Mouse (Mus musculus): ENCODE results near the gene Ehf. TPM values are rescaled to one million over a fixed set of nuclear protein-coding genes. Genes with fewer than 3 reads are reported as not detected.

Ehf gene
- polyA plus RNA-seq, 1 experiment from 2014 or later: 32.2 TPM

GRCm38 (mm10) chr2:103325301-103326048 lies 22.4 kb upstream of the Ehf start:
- Histone ChIP-seq H3K36me3 (no peaks in the 10 kb centered on the region), H3K9ac (no peak overlapping the region), H3K4me1 (peaks cover 14% of the 10 kb centered on the region), H3K9me3 (no peaks in the 10 kb centered on the region), H3K4me2 (0 out of 2 replicates have a peak overlapping the region, but pooled peaks have one; percentile 15), H3K27ac (peak overlapping the region; percentile 86), H3K27me3 (replicated peaks) (no peaks in the 10 kb centered on the region), H3K4me3 (replicated peaks) (no peak overlapping the region)
- ATAC-seq (ENCODE audit: insufficient read depth, low FRiP score, low read depth): peak; percentile 88
- 58% methylated on average over 7 of the region's 7 CpGs for WGBS

GRCm38 (mm10) chr2:103324320-103324719 lies 21.2 kb upstream of the Ehf start:
- no peaks in the 10 kb centered on the region for H3K9me3 ChIP-seq
- no peaks in the 10 kb centered on the region for H3K27me3 ChIP-seq (replicated peaks)
- no peak overlapping the region for H3K9ac ChIP-seq
- no peak for ATAC-seq (ENCODE audit: insufficient read depth, low FRiP score, low read depth)
- H3K4me2 ChIP-seq: no peak overlapping the region
- peak overlapping the region; percentile 86 for H3K27ac ChIP-seq
- no peaks in the 10 kb centered on the region for H3K36me3 ChIP-seq
- H3K4me3 ChIP-seq (replicated peaks): no peak overlapping the region
- H3K4me1 ChIP-seq: peaks cover 14% of the 10 kb centered on the region
- 64% methylated on average over 2 of the region's 2 CpGs for WGBS

- Histone ChIP-seq H3K27ac (no peak overlapping the region), H3K27me3 (replicated peaks) (no peaks in the 10 kb centered on the region), H3K4me2 (no peak overlapping the region), H3K36me3 (no peaks in the 10 kb centered on the region), H3K9ac (no peak overlapping the region), H3K9me3 (no peaks in the 10 kb centered on the region), H3K4me3 (replicated peaks) (no peak overlapping the region), H3K4me1 (peaks cover 14% of the 10 kb centered on the region)
- no peak for ATAC-seq (ENCODE audit: insufficient read depth, low FRiP score, low read depth)
- WGBS: 21% methylated on average over 1 of the region's 1 CpGs
Measured at GRCm38 (mm10) chr2:103322171-103322570, 19.1 kb upstream of the Ehf start.

- WGBS: 74% methylated on average over 4 of the region's 4 CpGs
- Histone ChIP-seq H3K9ac (no peak overlapping the region), H3K27ac (no peak overlapping the region), H3K36me3 (no peaks in the 10 kb centered on the region), H3K4me1 (peaks cover 14% of the 10 kb centered on the region), H3K9me3 (no peaks in the 10 kb centered on the region), H3K27me3 (replicated peaks) (no peaks in the 10 kb centered on the region), H3K4me3 (replicated peaks) (no peak overlapping the region), H3K4me2 (no peak overlapping the region)
- ATAC-seq (ENCODE audit: insufficient read depth, low FRiP score, low read depth): no peak
Measured at GRCm38 (mm10) chr2:103321638-103322037, 18.6 kb upstream of the Ehf start.

GRCm38 (mm10) chr2:103314002-103314401 lies 10.9 kb upstream of the Ehf start:
- Histone ChIP-seq H3K4me1 (0 out of 2 replicates have a peak, but pooled peaks cover 4% of the 10 kb centered on the region), H3K4me2 (no peak overlapping the region), H3K9me3 (no peaks in the 10 kb centered on the region), H3K27ac (no peak overlapping the region), H3K9ac (no peak overlapping the region), H3K27me3 (replicated peaks) (no peaks in the 10 kb centered on the region), H3K4me3 (replicated peaks) (no peak overlapping the region), H3K36me3 (no peaks in the 10 kb centered on the region)
- 53% methylated on average over 4 of the region's 4 CpGs for WGBS
- ATAC-seq (ENCODE audit: insufficient read depth, low FRiP score, low read depth): no peak

- H3K4me1 ChIP-seq: 0 out of 2 replicates have a peak, but pooled peaks cover 4% of the 10 kb centered on the region
- H3K4me3 ChIP-seq (replicated peaks): no peak overlapping the region
- H3K9me3 ChIP-seq: no peaks in the 10 kb centered on the region
- no peak overlapping the region for H3K4me2 ChIP-seq
- no peaks in the 10 kb centered on the region for H3K27me3 ChIP-seq (replicated peaks)
- WGBS: 35% methylated on average over 4 of the region's 4 CpGs
- ATAC-seq (ENCODE audit: insufficient read depth, low FRiP score, low read depth): no peak
- H3K9ac ChIP-seq: no peak overlapping the region
- no peak overlapping the region for H3K27ac ChIP-seq
- H3K36me3 ChIP-seq: no peaks in the 10 kb centered on the region
Measured at GRCm38 (mm10) chr2:103312640-103313039, 9.6 kb upstream of the Ehf start.

- no peak overlapping the region for H3K4me3 ChIP-seq (replicated peaks)
- no peaks in the 10 kb centered on the region for H3K36me3 ChIP-seq
- ATAC-seq (ENCODE audit: insufficient read depth, low FRiP score, low read depth): no peak
- no peaks in the 10 kb centered on the region for H3K9me3 ChIP-seq
- H3K27me3 ChIP-seq (replicated peaks): no peaks in the 10 kb centered on the region
- H3K4me2 ChIP-seq: no peak overlapping the region
- 0 out of 2 replicates have a peak, but pooled peaks cover 4% of the 10 kb centered on the region for H3K4me1 ChIP-seq
- H3K27ac ChIP-seq: no peak overlapping the region
- WGBS: 58% methylated on average over 5 of the region's 5 CpGs
- H3K9ac ChIP-seq: no peak overlapping the region
Measured at GRCm38 (mm10) chr2:103310663-103311062, 7.6 kb upstream of the Ehf start.

- ATAC-seq (ENCODE audit: insufficient read depth, low FRiP score, low read depth): no peak
- Histone ChIP-seq H3K27me3 (replicated peaks) (no peaks in the 10 kb centered on the region), H3K4me3 (replicated peaks) (no peak overlapping the region), H3K9me3 (no peaks in the 10 kb centered on the region), H3K36me3 (no peaks in the 10 kb centered on the region), H3K4me1 (no peaks in the 10 kb centered on the region), H3K27ac (no peak overlapping the region), H3K4me2 (no peak overlapping the region), H3K9ac (no peak overlapping the region)
- WGBS: 34% methylated on average over 6 of the region's 6 CpGs
Measured at GRCm38 (mm10) chr2:103306686-103307085, 3.6 kb upstream of the Ehf start.

GRCm38 (mm10) chr2:103302669-103303068 lies 409 bp downstream of the Ehf start:
- Histone ChIP-seq H3K9ac (no peak overlapping the region), H3K4me1 (no peaks in the 10 kb centered on the region), H3K4me3 (replicated peaks) (peak overlapping the region; percentile 33), H3K27ac (peak overlapping the region; percentile 85), H3K36me3 (no peaks in the 10 kb centered on the region), H3K27me3 (replicated peaks) (no peaks in the 10 kb centered on the region), H3K9me3 (no peaks in the 10 kb centered on the region), H3K4me2 (peak overlapping the region; percentile 34)
- WGBS: 40% methylated on average over 6 of the region's 6 CpGs
- ATAC-seq (ENCODE audit: insufficient read depth, low FRiP score, low read depth): peak; percentile 44; the same call in 1 of the 2 replicates

- H3K27me3 ChIP-seq (replicated peaks): no peaks in the 10 kb centered on the region
- ATAC-seq (ENCODE audit: insufficient read depth, low FRiP score, low read depth): peak; percentile 37
- no peak overlapping the region for H3K9ac ChIP-seq
Measured at GRCm38 (mm10) chr2:103298711-103299463, 4.2 kb downstream of the Ehf start.

GRCm38 (mm10) chr2:103294526-103294925 lies 8.6 kb downstream of the Ehf start:
- Histone ChIP-seq H3K4me1 (peaks cover 9% of the 10 kb centered on the region), H3K4me2 (no peak overlapping the region; the same call in 1 of the 2 replicates), H3K27me3 (replicated peaks) (no peaks in the 10 kb centered on the region), H3K9me3 (no peaks in the 10 kb centered on the region), H3K36me3 (no peaks in the 10 kb centered on the region), H3K9ac (no peak overlapping the region), H3K27ac (peak overlapping the region; percentile 74), H3K4me3 (replicated peaks) (no peak overlapping the region)
- WGBS: 22% methylated on average over 3 of the region's 3 CpGs
- ATAC-seq (ENCODE audit: insufficient read depth, low FRiP score, low read depth): peak; percentile 33

More at GRCm38 (mm10) chr2:103298711-103299463, 4.2 kb downstream of the Ehf start:
- peak overlapping the region; percentile 22; the same call in 1 of the 2 replicates for H3K4me2 ChIP-seq
- no peaks in the 10 kb centered on the region for H3K9me3 ChIP-seq
- no peaks in the 10 kb centered on the region for H3K36me3 ChIP-seq
- H3K27ac ChIP-seq: peak overlapping the region; percentile 33
- WGBS: 54% methylated on average over 13 of the region's 13 CpGs
- no peak overlapping the region for H3K4me3 ChIP-seq (replicated peaks)
- H3K4me1 ChIP-seq: peaks cover 4% of the 10 kb centered on the region

- H3K9ac ChIP-seq: no peak overlapping the region
- 70% methylated on average over 5 of the region's 5 CpGs for WGBS
Measured at GRCm38 (mm10) chr2:103293751-103294150, 9.3 kb downstream of the Ehf start.

More at GRCm38 (mm10) chr2:103293751-103294150, 9.3 kb downstream of the Ehf start:
- Histone ChIP-seq H3K9me3 (no peaks in the 10 kb centered on the region), H3K4me2 (no peak overlapping the region), H3K4me1 (peaks cover 11% of the 10 kb centered on the region), H3K27ac (peak overlapping the region; percentile 74), H3K4me3 (replicated peaks) (no peak overlapping the region), H3K36me3 (no peaks in the 10 kb centered on the region), H3K27me3 (replicated peaks) (no peaks in the 10 kb centered on the region)
- ATAC-seq (ENCODE audit: insufficient read depth, low FRiP score, low read depth): no peak

All from stomach, embryonic 15.5 days (tissue).